Mouse (Mus musculus) heart, embryonic 10.5 days (tissue): ENCODE measurements at regions not wholly inside any gene's neighbourhood (a gene's known extent, or its start where the extent isn't known, plus 50 kb on each side); places are given as distances from the start of the nearest gene placed in this dataset.
A peak's percentile ranks its signal among the peaks of the same experiment; 100 is the strongest.
"Not testable (repeated sequence)": the region's sequence is repeated elsewhere in the genome, so short reads cannot be mapped to it uniquely, and the experiment has no call there.

Source experiments
- DNase-seq: peaks from one replicate; pipeline ENCODE4 v3.0.0-alpha.2; 2017; ENCODE audit warnings: low spot score
- H3K27ac ChIP-seq: fragments of 300-500 bp; sonication (generic); 2 replicates; pipeline ENCODE4 v1.5.1; 2016; ENCODE audit warnings: mild to moderate bottlenecking
- H3K27me3 ChIP-seq: fragments of 300-500 bp; sonication (generic); 2 replicates; pipeline ENCODE4 v1.6.1; 2016; ENCODE audit warnings: mild to moderate bottlenecking; ENCODE audit not compliant: poor library complexity, insufficient read depth, severe bottlenecking
- H3K36me3 ChIP-seq: fragments of 300-500 bp; sonication (generic); 2 replicates; pipeline ENCODE4 v1.6.1; 2016; ENCODE audit warnings: mild to moderate bottlenecking, moderate library complexity
- H3K4me1 ChIP-seq: fragments of 300-500 bp; sonication (generic); 2 replicates; pipeline ENCODE4 v1.6.1; 2016; ENCODE audit warnings: mild to moderate bottlenecking
- H3K4me3 ChIP-seq: fragments of 300-500 bp; sonication (generic); 2 replicates; pipeline ENCODE4 v1.5.1; 2016; ENCODE audit warnings: mild to moderate bottlenecking, moderate library complexity
- H3K9me3 ChIP-seq: fragments of 300-500 bp; sonication (generic); 2 replicates; pipeline ENCODE4 v1.6.1; 2016; ENCODE audit warnings: mild to moderate bottlenecking, moderate library complexity
- WGBS: fragments of 180-500 bp; shearing (Covaris S2); methylation state at CpG from one replicate; pipeline ENCODE4 v1.1.7; 2016; 5-methylcytosine and 5-hydroxymethylcytosine counted together

GRCm38 (mm10) chr3:101224091-101224490, 63.6 kb downstream of the Cd2 start:
- no peaks in the 10 kb centered on the region for H3K27me3 ChIP-seq
- H3K4me1 ChIP-seq: no peaks in the 10 kb centered on the region
- DNase-seq: no peak
- no peaks in the 10 kb centered on the region for H3K36me3 ChIP-seq
- no peak overlapping the region for H3K4me3 ChIP-seq
- no peak overlapping the region for H3K27ac ChIP-seq
- 49% methylated on average over 7 of the region's 7 CpGs for WGBS
- H3K9me3 ChIP-seq: 0 out of 2 replicates have a peak, but pooled peaks cover 2% of the 10 kb centered on the region

GRCm38 (mm10) chr3:101219897-101220296, 67.8 kb downstream of the Cd2 start:
- Histone ChIP-seq H3K27ac (no peak overlapping the region), H3K36me3 (no peaks in the 10 kb centered on the region), H3K27me3 (no peaks in the 10 kb centered on the region), H3K9me3 (0 out of 2 replicates have a peak, but pooled peaks cover 2% of the 10 kb centered on the region), H3K4me1 (no peaks in the 10 kb centered on the region), H3K4me3 (no peak overlapping the region)
- DNase-seq: no peak
- 83% methylated on average over 2 of the region's 2 CpGs for WGBS

GRCm38 (mm10) chr3:101216711-101217110, 71.0 kb downstream of the Cd2 start:
- H3K9me3 ChIP-seq: 0 out of 2 replicates have a peak, but pooled peaks cover 2% of the 10 kb centered on the region
- H3K36me3 ChIP-seq: no peaks in the 10 kb centered on the region
- 84% methylated on average over 13 of the region's 13 CpGs for WGBS
- no peaks in the 10 kb centered on the region for H3K27me3 ChIP-seq
- no peak overlapping the region for H3K27ac ChIP-seq
- H3K4me1 ChIP-seq: peaks cover 25% of the 10 kb centered on the region
- H3K4me3 ChIP-seq: no peak overlapping the region
- DNase-seq: no peak

- H3K4me1 ChIP-seq: peaks cover 28% of the 10 kb centered on the region
- DNase-seq: no peak
- H3K36me3 ChIP-seq: no peaks in the 10 kb centered on the region
- no peaks in the 10 kb centered on the region for H3K9me3 ChIP-seq
- H3K27me3 ChIP-seq: no peaks in the 10 kb centered on the region
- peak overlapping the region; percentile 67 for H3K27ac ChIP-seq
- no peak overlapping the region for H3K4me3 ChIP-seq
- WGBS: 48% methylated on average over 4 of the region's 4 CpGs
Measured at GRCm38 (mm10) chr3:101213212-101213562, 74.6 kb downstream of the Cd2 start.

GRCm38 (mm10) chr3:101212403-101213211, 75.1 kb downstream of the Cd2 start:
- Histone ChIP-seq H3K9me3 (no peaks in the 10 kb centered on the region), H3K27me3 (no peaks in the 10 kb centered on the region), H3K4me3 (0 out of 2 replicates have a peak overlapping the region, but pooled peaks have one; percentile 9), H3K4me1 (peaks cover 28% of the 10 kb centered on the region), H3K36me3 (no peaks in the 10 kb centered on the region), H3K27ac (peak overlapping the region; percentile 67)
- WGBS: 14% methylated on average over 12 of the region's 12 CpGs
- no peak for DNase-seq

- Histone ChIP-seq H3K4me3 (no peak overlapping the region), H3K36me3 (no peaks in the 10 kb centered on the region), H3K27ac (peak overlapping the region; percentile 67), H3K27me3 (no peaks in the 10 kb centered on the region), H3K9me3 (no peaks in the 10 kb centered on the region), H3K4me1 (peaks cover 28% of the 10 kb centered on the region)
- WGBS: 62% methylated on average over 4 of the region's 4 CpGs
- DNase-seq: no peak
Measured at GRCm38 (mm10) chr3:101211936-101212335, 75.8 kb downstream of the Cd2 start.

- Histone ChIP-seq H3K27ac (no peak overlapping the region), H3K9me3 (no peaks in the 10 kb centered on the region), H3K27me3 (no peaks in the 10 kb centered on the region), H3K36me3 (no peaks in the 10 kb centered on the region), H3K4me3 (no peak overlapping the region), H3K4me1 (peaks cover 28% of the 10 kb centered on the region)
- 69% methylated on average over 7 of the region's 7 CpGs for WGBS
- DNase-seq: no peak
Measured at GRCm38 (mm10) chr3:101209546-101209945, 78.2 kb downstream of the Cd2 start.

GRCm38 (mm10) chr3:101208751-101209150, 79.0 kb downstream of the Cd2 start:
- Histone ChIP-seq H3K27ac (no peak overlapping the region), H3K4me1 (peaks cover 24% of the 10 kb centered on the region), H3K27me3 (no peaks in the 10 kb centered on the region), H3K36me3 (no peaks in the 10 kb centered on the region), H3K9me3 (no peaks in the 10 kb centered on the region), H3K4me3 (no peak overlapping the region)
- DNase-seq: no peak
- 87% methylated on average over 12 of the region's 12 CpGs for WGBS

- H3K4me1 ChIP-seq: peaks cover 11% of the 10 kb centered on the region
- H3K27ac ChIP-seq, H3K27me3 ChIP-seq, H3K36me3 ChIP-seq, H3K4me3 ChIP-seq, H3K9me3 ChIP-seq, DNase-seq: not testable (repeated sequence)
- 92% methylated on average over 13 of the region's 13 CpGs for WGBS
Measured at GRCm38 (mm10) chr3:101206172-101206571, 81.6 kb downstream of the Cd2 start.

GRCm38 (mm10) chr3:101194725-101195124, 84.6 kb upstream of the Ptgfrn start:
- Histone ChIP-seq H3K4me1 (0 out of 2 replicates have a peak, but pooled peaks cover 5% of the 10 kb centered on the region), H3K27me3 (no peaks in the 10 kb centered on the region), H3K27ac (no peak overlapping the region), H3K9me3 (no peaks in the 10 kb centered on the region), H3K4me3 (no peak overlapping the region), H3K36me3 (no peaks in the 10 kb centered on the region)
- 86% methylated on average over 5 of the region's 5 CpGs for WGBS
- DNase-seq: no peak

GRCm38 (mm10) chr3:101194319-101194718, 84.2 kb upstream of the Ptgfrn start:
- Histone ChIP-seq H3K4me3 (no peak overlapping the region), H3K27ac (no peak overlapping the region), H3K27me3 (no peaks in the 10 kb centered on the region), H3K9me3 (no peaks in the 10 kb centered on the region), H3K4me1 (0 out of 2 replicates have a peak, but pooled peaks cover 5% of the 10 kb centered on the region), H3K36me3 (no peaks in the 10 kb centered on the region)
- WGBS: 73% methylated on average over 5 of the region's 5 CpGs
- no peak for DNase-seq

GRCm38 (mm10) chr3:101191298-101191986, 81.4 kb upstream of the Ptgfrn start:
- Histone ChIP-seq H3K9me3 (no peaks in the 10 kb centered on the region), H3K4me3 (no peak overlapping the region), H3K36me3 (no peaks in the 10 kb centered on the region), H3K27me3 (no peaks in the 10 kb centered on the region), H3K4me1 (0 out of 2 replicates have a peak, but pooled peaks cover 5% of the 10 kb centered on the region), H3K27ac (no peak overlapping the region)
- WGBS: 80% methylated on average over 7 of the region's 7 CpGs
- DNase-seq: no peak

- Histone ChIP-seq H3K9me3 (no peaks in the 10 kb centered on the region), H3K4me3 (no peak overlapping the region), H3K4me1 (peaks cover 10% of the 10 kb centered on the region), H3K36me3 (no peaks in the 10 kb centered on the region), H3K27ac (peak overlapping the region; percentile 72), H3K27me3 (no peaks in the 10 kb centered on the region)
- 39% methylated on average over 11 of the region's 11 CpGs for WGBS
- DNase-seq: no peak
Measured at GRCm38 (mm10) chr3:101181958-101182357, 71.9 kb upstream of the Ptgfrn start.
